Mouse (Mus musculus): ENCODE measurements at regions not wholly inside any gene's neighbourhood (a gene's known extent, or its start where the extent isn't known, plus 50 kb on each side); places are given as distances from the start of the nearest gene placed in this dataset.

- no peak for DNase-seq (ENCODE audit: low spot score)
Measured at GRCm38 (mm10) chr3:126292830-126293229, 70.7 kb upstream of the Arsj start.

GRCm38 (mm10) chr3:126293645-126294044 lies 69.8 kb upstream of the Arsj start:
- DNase-seq (ENCODE audit: low spot score) = no peak

GRCm38 (mm10) chr3:126295932-126296331 lies 67.6 kb upstream of the Arsj start:
- DNase-seq (ENCODE audit: low spot score) = no peak

- no peak for DNase-seq (ENCODE audit: low spot score)
Measured at GRCm38 (mm10) chr3:126299257-126299656, 64.2 kb upstream of the Arsj start.

- DNase-seq (ENCODE audit: low spot score) = no peak
Measured at GRCm38 (mm10) chr3:126308303-126308702, 55.2 kb upstream of the Arsj start.

Measured in thymus, postnatal 0 days (tissue).